Mouse (Mus musculus) embryonic fibroblast, embryonic 13.5 days (primary cell): Measurements from ENCODE around the gene Igsf21. TPM values are rescaled to one million over a fixed set of nuclear protein-coding genes. Genes with fewer than 3 reads are reported as not detected.

ENCODE experiments used
- H3K27ac ChIP-seq: 2 replicates; pipeline ENCODE4 v1.5.1; 2012; ENCODE audit warnings: low read length, control low read depth, inconsistent platforms; ENCODE audit not compliant: insufficient read depth
- H3K4me1 ChIP-seq: 2 replicates; pipeline ENCODE4 v1.6.1; 2011; ENCODE audit warnings: low read length; ENCODE audit not compliant: control insufficient read depth, insufficient read depth
- H3K4me3 ChIP-seq: 2 replicates; pipeline ENCODE4 v1.5.1; 2011; ENCODE audit warnings: mild to moderate bottlenecking, control low read depth, low read length; ENCODE audit not compliant: insufficient read depth
- CTCF ChIP-seq: IDR thresholded peaks from 2 replicates; pipeline ENCODE4 v1.5.1; 2011; ENCODE audit warnings: mild to moderate bottlenecking, control low read depth, low read length, moderate library complexity, borderline replicate concordance; ENCODE audit not compliant: insufficient read depth
- POLR2A ChIP-seq: IDR thresholded peaks from 2 replicates; pipeline ENCODE4 v1.6.1; 2011; ENCODE audit warnings: low read depth, mild to moderate bottlenecking, control low read depth, low read length, moderate library complexity
- polyA plus RNA-seq: library from polyadenylated mRNA; stranded (reverse); fragments of >200 nt; gene quantifications from 2 replicates; pipeline ENCODE4 v1.2.4, GENCODE M21; 2011; ENCODE audit warnings: low read depth; ENCODE audit not compliant: missing spikeins, insufficient read length

Igsf21 gene
- polyA plus RNA-seq, 1 experiment, result not detected

- Histone ChIP-seq H3K27ac (no peak overlapping the region), H3K4me1 (no peaks in the 10 kb centered on the region), H3K4me3 (no peak overlapping the region)
- TF ChIP-seq CTCF (no peak), POLR2A (no peak)
Observed at GRCm38 (mm10) chr4:140218853-140219852, 27.4 kb downstream of the Igsf21 start.

DNA sequence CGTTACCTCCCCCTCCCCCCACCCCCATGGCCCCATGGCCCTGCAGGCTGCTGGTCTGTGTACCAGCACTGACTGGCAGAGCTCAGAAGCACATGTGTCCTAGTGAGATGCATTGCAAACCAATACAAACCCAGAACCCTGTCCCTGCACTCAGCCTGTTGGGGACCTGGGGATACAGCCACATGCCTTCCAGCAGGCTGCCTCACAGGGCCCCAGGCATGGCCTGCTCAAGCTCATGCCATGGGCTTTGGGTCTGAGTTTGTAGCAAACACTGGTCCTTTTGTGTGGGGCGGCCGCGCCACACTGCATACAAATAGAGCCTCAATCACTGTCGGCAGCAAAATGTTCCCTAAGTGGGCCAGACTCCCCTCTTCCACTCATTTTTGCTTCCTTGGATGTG lies 28.2 kb downstream of the Igsf21 start:
- Histone ChIP-seq H3K4me3 (no peak overlapping the region), H3K27ac (no peak overlapping the region), H3K4me1 (no peaks in the 10 kb centered on the region)
- TF ChIP-seq CTCF (no peak), POLR2A (no peak)

DNA sequence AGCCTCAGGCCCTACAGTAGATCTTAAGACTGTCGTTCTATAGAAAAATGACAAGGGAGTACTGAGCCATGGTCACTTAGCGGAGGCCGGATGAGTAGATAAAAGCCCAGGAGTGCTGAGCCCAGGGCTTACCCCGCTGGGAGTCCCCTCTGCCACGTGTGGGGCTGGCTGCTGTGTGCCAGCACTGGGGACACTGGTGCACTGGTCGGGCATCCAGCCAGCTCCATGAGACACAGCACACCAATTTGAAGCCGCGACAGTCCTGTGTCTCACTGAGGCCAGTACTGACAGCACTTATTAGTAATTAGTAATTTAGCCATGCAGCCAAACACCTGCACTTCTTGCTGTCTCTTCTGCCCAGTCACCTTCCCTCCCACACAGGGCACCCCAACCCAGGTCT lies 28.6 kb downstream of the Igsf21 start:
- no peak overlapping the region for H3K27ac ChIP-seq
- no peaks in the 10 kb centered on the region for H3K4me1 ChIP-seq
- TF ChIP-seq POLR2A, result no peak
- TF ChIP-seq CTCF, result no peak
- H3K4me3 ChIP-seq, result no peak overlapping the region

DNA sequence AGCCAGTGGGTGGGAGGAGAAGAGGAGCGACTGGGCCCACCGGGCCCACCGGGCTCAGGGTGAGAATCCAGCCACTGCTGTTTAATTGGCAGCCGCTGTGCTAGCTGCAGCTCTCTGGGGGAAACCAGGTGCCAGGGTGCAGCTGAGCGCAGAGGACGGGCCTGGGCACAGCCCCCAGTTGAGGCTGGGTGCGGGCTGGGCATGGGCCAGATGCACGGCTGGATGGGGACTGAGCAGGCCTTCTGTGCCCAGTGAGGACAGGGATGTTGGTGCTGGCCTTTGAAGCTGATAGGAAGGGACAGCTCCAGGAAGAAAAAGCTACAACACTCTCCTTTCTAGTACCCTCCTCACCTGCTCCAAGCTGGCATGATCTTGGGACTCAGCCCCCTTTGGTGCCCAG lies 30.5 kb downstream of the Igsf21 start:
- Histone ChIP-seq H3K27ac (no peak overlapping the region), H3K4me3 (no peak overlapping the region), H3K4me1 (no peaks in the 10 kb centered on the region)
- TF ChIP-seq POLR2A, result no peak
- TF ChIP-seq CTCF, result no peak

- Histone ChIP-seq H3K4me3 (no peak overlapping the region), H3K27ac (no peak overlapping the region), H3K4me1 (no peaks in the 10 kb centered on the region)
- TF ChIP-seq POLR2A, result no peak
- no peak for TF ChIP-seq CTCF
Observed at GRCm38 (mm10) chr4:140215205-140215604, 31.4 kb downstream of the Igsf21 start.

DNA sequence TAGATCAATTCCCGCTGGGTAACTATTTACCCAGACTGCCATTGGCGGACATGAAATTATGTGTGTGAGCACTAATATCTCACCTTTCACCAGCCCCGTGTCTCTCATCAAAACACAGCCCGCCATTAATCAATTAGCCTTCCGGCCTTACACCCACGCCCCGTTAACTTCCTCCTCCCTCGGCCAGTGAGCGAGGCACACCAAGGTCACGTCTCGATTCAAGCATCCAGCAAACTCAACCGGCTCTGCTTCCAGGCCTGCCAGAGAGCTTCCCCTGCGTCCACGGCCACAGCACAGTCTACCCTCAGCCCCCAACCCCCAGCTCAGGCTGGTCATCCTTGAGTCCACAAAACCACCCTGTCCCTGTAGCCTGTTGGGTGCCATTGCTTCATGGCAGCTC lies 32.2 kb downstream of the Igsf21 start:
- TF ChIP-seq CTCF (no peak), POLR2A (no peak)
- Histone ChIP-seq H3K27ac (no peak overlapping the region), H3K4me1 (no peaks in the 10 kb centered on the region), H3K4me3 (no peak overlapping the region)

GRCm38 (mm10) chr4:140210129-140210890 lies 36.3 kb downstream of the Igsf21 start:
- TF ChIP-seq CTCF, result no peak
- no peak for TF ChIP-seq POLR2A
- Histone ChIP-seq H3K4me1 (no peaks in the 10 kb centered on the region), H3K27ac (no peak overlapping the region), H3K4me3 (no peak overlapping the region)

DNA sequence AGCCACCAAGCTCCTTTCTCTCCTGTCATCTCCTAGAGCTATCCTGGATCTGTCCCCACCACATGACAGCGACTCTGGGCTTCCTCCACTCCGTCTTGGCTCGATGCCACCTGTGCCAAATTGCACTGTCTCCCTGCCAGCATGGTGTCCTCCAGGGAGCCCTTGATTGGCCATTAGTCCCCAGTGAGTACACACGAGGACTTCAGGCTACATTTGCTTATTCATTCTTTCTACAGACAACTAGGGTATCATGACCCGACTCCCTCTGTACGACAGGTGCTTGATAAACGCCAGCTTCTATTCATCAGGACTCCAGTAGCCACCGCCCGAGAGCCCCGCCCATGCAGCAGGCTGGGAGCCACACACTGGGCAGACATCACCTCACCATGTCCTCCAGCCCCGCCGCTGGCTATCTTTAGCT lies 40.8 kb downstream of the Igsf21 start:
- Histone ChIP-seq H3K4me3 (no peak overlapping the region), H3K4me1 (no peaks in the 10 kb centered on the region), H3K27ac (no peak overlapping the region)
- TF ChIP-seq POLR2A (no peak), CTCF (no peak)

- Histone ChIP-seq H3K4me3 (no peak overlapping the region), H3K27ac (no peak overlapping the region), H3K4me1 (no peaks in the 10 kb centered on the region)
- no peak for TF ChIP-seq CTCF
- TF ChIP-seq POLR2A, result no peak
Observed at GRCm38 (mm10) chr4:140204775-140205174, 41.8 kb downstream of the Igsf21 start.

DNA sequence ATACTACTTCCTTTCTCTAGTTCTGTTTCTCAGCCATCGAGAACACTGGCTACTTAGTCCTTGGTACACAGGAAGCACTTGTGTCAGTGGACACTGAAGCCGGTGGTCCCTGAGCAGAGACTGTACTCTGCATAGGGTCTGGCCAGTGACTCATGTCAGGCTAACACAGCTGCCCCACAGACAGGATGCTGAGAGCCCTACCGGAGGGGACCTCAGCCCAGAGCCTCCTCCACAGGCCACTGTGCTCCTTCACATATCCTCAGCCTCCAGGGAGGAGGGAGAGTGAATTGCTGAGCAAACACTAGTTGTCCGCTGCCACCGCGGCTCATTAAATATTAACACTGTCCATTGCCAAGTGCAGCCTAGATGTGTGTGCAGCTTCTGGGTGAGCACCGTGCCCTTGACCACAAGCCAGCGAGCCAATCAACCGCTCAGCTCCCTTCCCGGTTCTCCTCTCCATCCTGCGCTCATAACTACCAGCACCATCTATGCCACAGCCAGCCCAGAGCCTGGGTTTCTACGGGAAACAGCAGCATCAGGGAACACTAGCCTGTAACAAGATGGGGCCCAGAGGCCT lies 42.8 kb downstream of the Igsf21 start:
- no peaks in the 10 kb centered on the region for H3K4me1 ChIP-seq
- no peak overlapping the region for H3K27ac ChIP-seq
- TF ChIP-seq CTCF (no peak), POLR2A (no peak)
- no peak overlapping the region for H3K4me3 ChIP-seq
